Mouse (Mus musculus): ENCODE data around the gene Zfp811. TPM values are rescaled to one million over a fixed set of nuclear protein-coding genes. Genes with fewer than 3 reads are reported as not detected.

Gene Zfp811
- polyA plus RNA-seq, 1 experiment from 2014 or later: 0.64 TPM

DNA sequence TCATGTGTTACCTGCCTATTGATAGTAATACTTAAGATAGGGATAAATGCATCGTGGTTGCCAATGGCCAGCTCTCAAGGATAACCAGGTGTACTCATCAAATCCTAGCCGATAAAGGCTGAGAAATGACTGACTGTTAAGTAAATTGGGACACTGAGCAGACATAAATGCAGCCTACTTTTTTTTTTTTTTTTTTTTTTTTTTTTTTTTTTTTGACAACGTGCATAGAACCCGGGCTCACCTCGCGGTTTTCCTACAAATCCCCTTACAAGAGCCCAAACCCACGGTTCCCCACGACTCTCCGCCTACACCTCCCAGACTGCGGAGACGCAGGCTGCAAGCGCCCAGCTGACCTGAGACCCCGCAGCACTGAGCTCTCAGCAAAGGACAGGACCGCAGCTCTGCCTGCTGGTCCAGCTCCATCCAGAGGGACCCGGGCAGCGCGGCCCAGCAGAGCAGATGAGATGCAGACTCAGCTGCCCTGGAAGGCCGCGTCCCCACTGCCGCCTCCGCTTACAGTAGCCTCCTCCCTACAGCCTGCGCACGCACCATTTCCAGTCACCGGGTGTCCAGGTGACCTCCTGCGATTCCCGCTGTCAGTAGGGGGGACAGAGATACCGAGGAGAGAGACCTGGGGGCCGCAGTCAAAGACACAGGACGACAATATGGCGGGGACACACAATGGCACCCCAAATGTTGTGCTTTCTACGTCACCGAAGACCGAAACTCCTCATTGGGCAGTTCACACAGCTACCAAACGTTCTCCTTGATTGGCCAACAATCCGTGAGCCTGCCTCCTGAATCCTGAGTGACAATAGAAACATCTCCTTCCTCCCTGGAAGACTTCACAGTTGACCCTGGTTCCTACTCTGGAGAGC lies 20.0 kb upstream of the Zfp811 start, which contains the start of gene Zfp799:
Gene Zfp799, minus strand, starts transcription at position 722 of the 878 bp plus-strand sequence.
- Histone ChIP-seq H3K9ac (ENCODE audit: low read depth, low read length) (peak within 1 kb of the TSS; percentile 95), H3K4me1 (replicated peaks; ENCODE audit: insufficient read depth, low read length) (0 out of 2 replicates have a peak, but pooled peaks cover 5% of the 10 kb centered on the region), H3K4me2 (ENCODE audit: low read length) (peak within 1 kb of the TSS; percentile 67), H3K27me3 (ENCODE audit: insufficient read depth, low read length) (no peaks in the 10 kb centered on the region), H3K36me3 (ENCODE audit: insufficient read depth, low read length) (0 out of 2 replicates have a peak, but pooled peaks cover 6% of the 10 kb centered on the region), H3K27ac (peak within 1 kb of the TSS; percentile 80), H3K9me3 (replicated peaks; ENCODE audit: low read length) (no peaks in the 10 kb centered on the region), H3K4me3 (replicated peaks; ENCODE audit: low read depth, low read length) (peak within 1 kb of the TSS; percentile 86)
- DNase-seq (ENCODE audit: low spot score) (peak; percentile 96), ATAC-seq (replicated peaks; ENCODE audit: low FRiP score, low read depth) (peak; percentile 99)
- 1% methylated on average over 35 of the region's 35 CpGs for whole genome bisulfite sequencing
- TF ChIP-seq CTCF (IDR thresholded peaks at IDR 0.05; ENCODE audit: low read depth): no peak

DNA sequence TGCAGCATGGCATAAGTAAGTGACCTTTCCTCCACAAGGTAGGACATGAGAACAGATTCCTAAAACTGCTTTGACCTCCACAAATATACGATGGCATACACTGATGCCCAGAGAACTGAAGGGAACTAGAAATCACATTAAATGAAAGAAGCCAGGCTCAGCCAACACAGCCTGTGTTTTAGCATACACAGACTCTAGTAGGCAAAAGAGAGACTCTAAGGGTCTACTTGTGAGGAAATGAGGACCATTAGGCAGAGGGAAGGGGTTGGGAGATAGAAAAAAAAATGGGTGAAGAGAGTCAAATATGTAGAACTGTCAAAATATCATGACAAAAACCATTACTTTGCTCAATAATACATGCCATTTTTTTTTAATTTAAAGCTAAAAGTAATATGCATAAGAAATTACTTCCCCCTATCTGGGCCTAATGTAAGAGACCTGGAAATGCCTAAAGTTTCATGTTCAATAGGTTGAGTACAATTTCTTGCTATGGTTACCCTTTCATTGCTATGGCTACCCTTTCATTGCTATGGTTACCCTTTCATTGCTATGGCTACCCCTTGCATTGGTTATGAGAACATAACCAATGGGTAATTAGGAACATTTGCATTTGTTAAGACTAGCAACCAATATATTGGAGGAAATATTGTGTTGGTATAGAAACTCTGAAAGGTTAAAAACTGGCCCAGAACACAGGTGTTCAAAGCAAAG lies 6.5 kb upstream of the Zfp811 start:
- TF ChIP-seq CTCF (IDR thresholded peaks at IDR 0.05; ENCODE audit: low read depth): no peak
- H3K27ac ChIP-seq: no peak overlapping the region
- no peak overlapping the region for H3K4me3 ChIP-seq (replicated peaks; ENCODE audit: low read depth, low read length)
- no peak overlapping the region for H3K9ac ChIP-seq (ENCODE audit: low read depth, low read length)
- H3K9me3 ChIP-seq (replicated peaks; ENCODE audit: low read length): no peaks in the 10 kb centered on the region
- no peak overlapping the region for H3K4me2 ChIP-seq (ENCODE audit: low read length)
- no peaks in the 10 kb centered on the region for H3K27me3 ChIP-seq (ENCODE audit: insufficient read depth, low read length)
- H3K36me3 ChIP-seq (ENCODE audit: insufficient read depth, low read length): peaks cover 28% of the 10 kb centered on the region; the same call in 1 of the 2 replicates
- ATAC-seq (replicated peaks; ENCODE audit: low FRiP score, low read depth): no peak
- H3K4me1 ChIP-seq (replicated peaks; ENCODE audit: insufficient read depth, low read length): no peaks in the 10 kb centered on the region
- WGBS: 100% methylated on average over 1 of the region's 1 CpGs
- DNase-seq (ENCODE audit: low spot score): no peak

DNA sequence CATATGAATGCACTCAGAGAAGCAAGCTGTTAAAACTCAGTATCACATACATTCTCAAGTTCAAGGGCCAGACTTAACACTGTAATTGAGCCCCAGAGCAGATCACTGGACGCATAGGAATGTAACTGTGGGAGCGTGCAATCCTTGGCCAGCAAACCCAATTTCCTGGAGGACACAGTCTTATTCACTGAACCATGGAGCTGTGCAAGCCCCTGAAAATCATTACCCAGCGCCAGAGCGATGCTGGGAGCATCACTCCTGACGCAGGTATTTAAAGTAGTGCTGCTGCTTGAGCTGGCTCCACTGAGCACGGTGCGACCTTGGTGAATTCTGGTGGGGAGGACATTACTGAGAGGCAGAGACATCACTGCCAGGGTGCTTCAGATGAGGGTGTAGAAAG lies 4.4 kb upstream of the Zfp811 start:
- peak; percentile 76 for ATAC-seq (replicated peaks; ENCODE audit: low FRiP score, low read depth)
- Histone ChIP-seq H3K27me3 (ENCODE audit: insufficient read depth, low read length) (no peaks in the 10 kb centered on the region), H3K27ac (peak overlapping the region; percentile 31; the same call in 1 of the 2 replicates)

DNA sequence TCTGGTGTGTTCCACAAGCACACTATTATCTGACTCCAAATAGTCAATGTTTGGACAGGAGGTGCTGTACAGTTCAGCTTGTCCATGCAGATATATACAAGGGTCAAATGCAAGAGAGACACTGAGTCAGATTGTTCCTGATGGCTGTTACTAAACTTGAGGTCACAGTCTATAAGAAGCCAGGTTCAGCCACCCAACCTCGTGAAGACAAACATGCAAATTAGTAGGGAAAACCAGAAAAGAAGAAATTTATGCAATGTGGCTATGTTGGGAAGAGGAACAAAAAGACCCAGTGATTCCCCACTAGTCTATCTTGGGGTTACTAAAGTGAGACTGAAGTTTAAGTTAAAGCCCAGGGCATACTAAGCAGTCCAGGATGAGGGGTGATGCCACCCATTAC lies 917 bp upstream of the Zfp811 start:
- no peak for DNase-seq (ENCODE audit: low spot score)
- WGBS: 58% methylated on average over 1 of the region's 1 CpGs

More for the DNA sequence above, 4.4 kb upstream of the Zfp811 start:
- H3K4me2 ChIP-seq (ENCODE audit: low read length): no peak overlapping the region
- TF ChIP-seq CTCF (IDR thresholded peaks at IDR 0.05; ENCODE audit: low read depth): no peak
- WGBS: 45% methylated on average over 7 of the region's 7 CpGs
- peak; percentile 39 for DNase-seq (ENCODE audit: low spot score)
- peaks cover 10% of the 10 kb centered on the region; the same call in 1 of the 2 replicates for H3K36me3 ChIP-seq (ENCODE audit: insufficient read depth, low read length)
- no peak overlapping the region for H3K9ac ChIP-seq (ENCODE audit: low read depth, low read length)
- no peaks in the 10 kb centered on the region for H3K9me3 ChIP-seq (replicated peaks; ENCODE audit: low read length)
- no peak overlapping the region for H3K4me3 ChIP-seq (replicated peaks; ENCODE audit: low read depth, low read length)
- H3K4me1 ChIP-seq (replicated peaks; ENCODE audit: insufficient read depth, low read length): no peaks in the 10 kb centered on the region

DNA sequence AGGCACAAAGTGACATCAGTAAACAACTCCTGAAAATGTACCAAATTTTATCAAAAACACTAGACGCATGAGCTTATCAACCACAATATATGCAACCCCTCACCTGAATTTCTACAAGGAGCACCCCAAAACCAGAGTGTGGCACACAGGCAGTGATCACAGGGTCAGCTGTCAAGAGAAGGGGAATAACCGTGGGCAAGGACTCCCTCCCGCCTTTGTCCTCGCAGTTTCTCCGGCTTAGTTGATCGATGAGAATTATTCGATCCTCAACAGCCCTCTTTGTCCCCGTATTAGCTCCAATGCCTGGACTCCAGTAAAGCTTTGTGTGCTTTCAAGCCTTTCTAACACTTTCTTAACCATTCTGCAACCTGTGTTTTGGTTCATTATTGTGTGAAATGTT lies 810 bp downstream of the Zfp811 start:
- Histone ChIP-seq H3K27ac (no peak overlapping the region), H3K4me2 (ENCODE audit: low read length) (peak overlapping the region; percentile 50), H3K9ac (ENCODE audit: low read depth, low read length) (peak overlapping the region; percentile 31; the same call in 1 of the 2 replicates), H3K9me3 (replicated peaks; ENCODE audit: low read length) (no peaks in the 10 kb centered on the region), H3K4me3 (replicated peaks; ENCODE audit: low read depth, low read length) (peak overlapping the region; percentile 32; the same call in 1 of the 2 replicates), H3K36me3 (ENCODE audit: insufficient read depth, low read length) (no peaks in the 10 kb centered on the region), H3K27me3 (ENCODE audit: insufficient read depth, low read length) (no peaks in the 10 kb centered on the region), H3K4me1 (replicated peaks; ENCODE audit: insufficient read depth, low read length) (no peaks in the 10 kb centered on the region)
- 8% methylated on average over 8 of the region's 8 CpGs for WGBS
- DNase-seq (ENCODE audit: low spot score) (no peak), ATAC-seq (replicated peaks; ENCODE audit: low FRiP score, low read depth) (no peak)
- no peak for TF ChIP-seq CTCF (IDR thresholded peaks at IDR 0.05; ENCODE audit: low read depth)

More for the DNA sequence above, 917 bp upstream of the Zfp811 start:
- Histone ChIP-seq H3K36me3 (ENCODE audit: insufficient read depth, low read length) (no peaks in the 10 kb centered on the region), H3K4me1 (replicated peaks; ENCODE audit: insufficient read depth, low read length) (no peaks in the 10 kb centered on the region), H3K27me3 (ENCODE audit: insufficient read depth, low read length) (no peaks in the 10 kb centered on the region), H3K9me3 (replicated peaks; ENCODE audit: low read length) (no peaks in the 10 kb centered on the region), H3K9ac (ENCODE audit: low read depth, low read length) (no peak overlapping the region), H3K27ac (no peak overlapping the region), H3K4me2 (ENCODE audit: low read length) (no peak overlapping the region), H3K4me3 (replicated peaks; ENCODE audit: low read depth, low read length) (no peak overlapping the region)
- no peak for TF ChIP-seq CTCF (IDR thresholded peaks at IDR 0.05; ENCODE audit: low read depth)
- ATAC-seq (replicated peaks; ENCODE audit: low FRiP score, low read depth): no peak

DNA sequence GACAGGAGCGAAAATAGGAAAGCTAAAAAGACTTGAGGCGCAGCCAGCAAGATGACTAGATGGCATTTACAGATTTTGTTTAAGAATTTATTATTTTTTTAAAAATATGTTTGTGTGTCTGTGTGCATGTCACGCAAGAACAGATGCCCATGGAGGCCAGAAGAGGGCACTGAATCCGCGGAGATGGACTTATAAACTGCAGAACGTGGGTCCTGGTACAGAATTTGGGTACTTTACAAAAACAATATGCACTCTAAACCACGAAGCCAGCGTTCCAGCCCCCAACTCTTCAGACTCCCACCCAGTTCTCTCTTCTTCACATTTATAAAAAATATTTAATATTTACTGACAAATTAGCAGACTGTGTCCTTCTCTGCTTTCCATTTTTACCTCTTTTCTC lies 20.5 kb downstream of the Zfp811 start:
- Histone ChIP-seq H3K4me2 (ENCODE audit: low read length) (no peak overlapping the region), H3K4me3 (replicated peaks; ENCODE audit: low read depth, low read length) (no peak overlapping the region), H3K36me3 (ENCODE audit: insufficient read depth, low read length) (no peaks in the 10 kb centered on the region), H3K9ac (ENCODE audit: low read depth, low read length) (no peak overlapping the region), H3K9me3 (replicated peaks; ENCODE audit: low read length) (no peaks in the 10 kb centered on the region), H3K27ac (no peak overlapping the region), H3K4me1 (replicated peaks; ENCODE audit: insufficient read depth, low read length) (peaks cover 18% of the 10 kb centered on the region), H3K27me3 (ENCODE audit: insufficient read depth, low read length) (no peaks in the 10 kb centered on the region)
- TF ChIP-seq CTCF (IDR thresholded peaks at IDR 0.05; ENCODE audit: low read depth): peak; percentile 28; the same call in 1 of the 2 replicates
- ATAC-seq (replicated peaks; ENCODE audit: low FRiP score, low read depth) (no peak), DNase-seq (ENCODE audit: low spot score) (no peak)
- WGBS: 79% methylated on average over 8 of the region's 8 CpGs
